Mouse (Mus musculus) embryonic facial prominence, embryonic 12.5 days (tissue): Measurements from ENCODE around the gene Proz. TPM values are rescaled to one million over a fixed set of nuclear protein-coding genes. Genes with fewer than 3 reads are reported as not detected.

Experiments used
- ATAC-seq: fragments of 200-750 bp; cut with Nextera tagmentation; 2 replicates; pipeline ENCODE4 v1.8.0; 2017; ENCODE audit not compliant: insufficient number of reproducible peaks, insufficient read depth, low FRiP score, low TSS enrichment
- H3K27ac ChIP-seq: fragments of 300-500 bp; sonication (generic); 2 replicates; pipeline ENCODE4 v1.5.1; 2016; ENCODE audit warnings: mild to moderate bottlenecking
- H3K27me3 ChIP-seq: fragments of 300-500 bp; sonication (generic); 2 replicates; pipeline ENCODE4 v1.6.1; 2016; ENCODE audit warnings: mild to moderate bottlenecking, moderate library complexity
- H3K36me3 ChIP-seq: fragments of 300-500 bp; sonication (generic); 2 replicates; pipeline ENCODE4 v1.6.1; 2016; ENCODE audit warnings: mild to moderate bottlenecking
- H3K4me1 ChIP-seq: fragments of 300-500 bp; sonication (generic); 2 replicates; pipeline ENCODE4 v1.6.1; 2016
- H3K4me2 ChIP-seq: fragments of 300-500 bp; sonication (generic); replicated peaks from 2 replicates; pipeline ENCODE4 v1.6.1; 2016; ENCODE audit warnings: mild to moderate bottlenecking, moderate library complexity
- H3K4me3 ChIP-seq: fragments of 300-500 bp; sonication (generic); 2 replicates; pipeline ENCODE4 v1.5.1; 2016; ENCODE audit warnings: mild to moderate bottlenecking
- H3K9ac ChIP-seq: fragments of 300-500 bp; sonication (generic); 2 replicates; pipeline ENCODE4 v1.6.1; 2016; ENCODE audit warnings: mild to moderate bottlenecking, moderate library complexity
- H3K9me3 ChIP-seq: fragments of 300-500 bp; sonication (generic); 2 replicates; pipeline ENCODE4 v1.6.1; 2016; ENCODE audit warnings: mild to moderate bottlenecking, moderate library complexity
- WGBS: fragments of 180-500 bp; shearing (Covaris S2); methylation state at CpG from one replicate; pipeline ENCODE4 v1.1.7; 2016; 5-methylcytosine and 5-hydroxymethylcytosine counted together
- polyA plus RNA-seq: library from polyadenylated mRNA; unstranded; fragments of >200 nt; fragmentation: Nextera tagmentation; extraction: Ambion mirVana; gene quantifications from 2 replicates; pipeline ENCODE4 v1.2.1, GENCODE M21; 2016

Gene Proz
- polyA plus RNA-seq, 1 experiment from 2014 or later = 0.33 TPM

GRCm38 (mm10) chr8:13108967-13109366, 48.3 kb downstream of the Proz start:
- Histone ChIP-seq H3K9me3 (no peaks in the 10 kb centered on the region), H3K27me3 (no peaks in the 10 kb centered on the region), H3K4me3 (no peak overlapping the region), H3K36me3 (peaks cover 12% of the 10 kb centered on the region), H3K4me1 (peaks cover 8% of the 10 kb centered on the region), H3K4me2 (no peak overlapping the region), H3K27ac (no peak overlapping the region), H3K9ac (no peak overlapping the region)
- 91% methylated on average over 8 of the region's 8 CpGs for WGBS
- ATAC-seq = no peak

- Histone ChIP-seq H3K4me1 (peaks cover 6% of the 10 kb centered on the region), H3K9ac (no peak overlapping the region), H3K9me3 (no peaks in the 10 kb centered on the region), H3K4me2 (no peak overlapping the region), H3K27me3 (no peaks in the 10 kb centered on the region), H3K36me3 (peaks cover 14% of the 10 kb centered on the region), H3K4me3 (no peak overlapping the region), H3K27ac (no peak overlapping the region)
- no peak for ATAC-seq
- 79% methylated on average over 1 of the region's 1 CpGs for WGBS
These were observed 48.8 kb downstream of the Proz start for GRCm38 (mm10) chr8:13109416-13109960.

GRCm38 (mm10) chr8:13111917-13112316, 51.2 kb downstream of the Proz start:
- peaks cover 24% of the 10 kb centered on the region for H3K36me3 ChIP-seq
- no peak for ATAC-seq
- WGBS = 87% methylated on average over 11 of the region's 11 CpGs
- H3K4me2 ChIP-seq = no peak overlapping the region
- no peak overlapping the region for H3K4me3 ChIP-seq
- no peaks in the 10 kb centered on the region for H3K4me1 ChIP-seq
- no peak overlapping the region for H3K27ac ChIP-seq
- no peak overlapping the region for H3K9ac ChIP-seq
- no peaks in the 10 kb centered on the region for H3K27me3 ChIP-seq
- no peaks in the 10 kb centered on the region for H3K9me3 ChIP-seq

- Histone ChIP-seq H3K9me3 (no peaks in the 10 kb centered on the region), H3K36me3 (peaks cover 32% of the 10 kb centered on the region), H3K4me1 (no peaks in the 10 kb centered on the region), H3K4me3 (no peak overlapping the region), H3K27me3 (no peaks in the 10 kb centered on the region), H3K27ac (no peak overlapping the region), H3K4me2 (no peak overlapping the region), H3K9ac (no peak overlapping the region)
- ATAC-seq = no peak
- 91% methylated on average over 4 of the region's 4 CpGs for WGBS
These were observed 52.5 kb downstream of the Proz start for GRCm38 (mm10) chr8:13113232-13113631.

- no peak for ATAC-seq
- no peak overlapping the region for H3K4me2 ChIP-seq
- H3K36me3 ChIP-seq = peaks cover 48% of the 10 kb centered on the region
- no peaks in the 10 kb centered on the region for H3K27me3 ChIP-seq
- no peak overlapping the region for H3K9ac ChIP-seq
- H3K27ac ChIP-seq = no peak overlapping the region
- H3K9me3 ChIP-seq = no peaks in the 10 kb centered on the region
- no peaks in the 10 kb centered on the region for H3K4me1 ChIP-seq
- H3K4me3 ChIP-seq = no peak overlapping the region
- 85% methylated on average over 2 of the region's 2 CpGs for WGBS
These were observed 56.4 kb downstream of the Proz start for GRCm38 (mm10) chr8:13117096-13117495.

- Histone ChIP-seq H3K4me2 (no peak overlapping the region), H3K9me3 (no peaks in the 10 kb centered on the region), H3K4me3 (no peak overlapping the region), H3K27me3 (no peaks in the 10 kb centered on the region), H3K4me1 (no peaks in the 10 kb centered on the region), H3K27ac (no peak overlapping the region), H3K9ac (no peak overlapping the region), H3K36me3 (peaks cover 47% of the 10 kb centered on the region)
- no peak for ATAC-seq
- WGBS = 84% methylated on average over 3 of the region's 3 CpGs
These were observed 57.8 kb downstream of the Proz start for GRCm38 (mm10) chr8:13118516-13118915.

- no peak overlapping the region for H3K27ac ChIP-seq
- no peak for ATAC-seq
- peaks cover 55% of the 10 kb centered on the region for H3K36me3 ChIP-seq
- H3K9me3 ChIP-seq = no peaks in the 10 kb centered on the region
- no peak overlapping the region for H3K9ac ChIP-seq
- 92% methylated on average over 7 of the region's 7 CpGs for WGBS
- H3K4me3 ChIP-seq = no peak overlapping the region
- H3K4me2 ChIP-seq = no peak overlapping the region
- H3K27me3 ChIP-seq = no peaks in the 10 kb centered on the region
- H3K4me1 ChIP-seq = no peaks in the 10 kb centered on the region
These were observed 60.4 kb downstream of the Proz start for GRCm38 (mm10) chr8:13120882-13121665.

- H3K36me3 ChIP-seq = peaks cover 64% of the 10 kb centered on the region
- WGBS = 91% methylated on average over 7 of the region's 7 CpGs
- no peak overlapping the region for H3K9ac ChIP-seq
- no peaks in the 10 kb centered on the region for H3K9me3 ChIP-seq
- no peak for ATAC-seq
- no peak overlapping the region for H3K4me2 ChIP-seq
- H3K4me1 ChIP-seq = no peaks in the 10 kb centered on the region
- H3K27ac ChIP-seq = no peak overlapping the region
- H3K27me3 ChIP-seq = no peaks in the 10 kb centered on the region
- H3K4me3 ChIP-seq = no peak overlapping the region
These were observed 62.2 kb downstream of the Proz start for GRCm38 (mm10) chr8:13122887-13123421.

- Histone ChIP-seq H3K9me3 (no peaks in the 10 kb centered on the region), H3K9ac (no peak overlapping the region), H3K27me3 (no peaks in the 10 kb centered on the region), H3K4me1 (no peaks in the 10 kb centered on the region), H3K4me2 (no peak overlapping the region), H3K27ac (no peak overlapping the region), H3K4me3 (no peak overlapping the region), H3K36me3 (peaks cover 66% of the 10 kb centered on the region)
- no peak for ATAC-seq
- 94% methylated on average over 8 of the region's 8 CpGs for whole genome bisulfite sequencing
These were observed 64.2 kb downstream of the Proz start for GRCm38 (mm10) chr8:13124897-13125296.

Other genes with a start within 250 kb of the Proz start
- 24.9 and 25.6 TPM in 2 replicates for gene Mcf2l, start 187.1 kb upstream of the Proz start, polyA plus RNA-seq
- not detected in 2 replicates for gene F7, start 34.9 kb upstream of the Proz start, polyA plus RNA-seq
- gene F10, start 23.6 kb upstream of the Proz start, polyA plus RNA-seq = 0.37 and 0.78 TPM in 2 replicates
- 52.9 and 53.2 TPM in 2 replicates for gene Pcid2, start 44.5 kb downstream of the Proz start, polyA plus RNA-seq
- 108 and 109 TPM in 2 replicates for gene Cul4a, start 44.7 kb downstream of the Proz start, polyA plus RNA-seq
- gene Lamp1, start 98.2 kb downstream of the Proz start, polyA plus RNA-seq = 236 and 247 TPM in 2 replicates
- gene Grtp1, start 139.7 kb downstream of the Proz start, polyA plus RNA-seq = 13.1 and 15.0 TPM in 2 replicates
- gene Adprhl1, start 193.2 kb downstream of the Proz start, polyA plus RNA-seq = 0.49 TPM in 1 of 2 replicates, not detected in the other
- gene Dcun1d2, start 227.2 kb downstream of the Proz start, polyA plus RNA-seq = 33.4 and 34.4 TPM in 2 replicates
- 54.2 TPM in 2 replicates for gene Tmco3, start 227.3 kb downstream of the Proz start, polyA plus RNA-seq